Mouse (Mus musculus) spleen, adult 12 weeks (tissue): Measurements from ENCODE around the gene Fitm2.
A peak's percentile ranks its signal among the peaks of the same experiment; 100 is the strongest.

Source experiments
- DNase-seq: peaks from one replicate; pipeline ENCODE4 v3.0.0; 2022; ENCODE audit warnings: low spot score

The Fitm2 gene

DNA sequence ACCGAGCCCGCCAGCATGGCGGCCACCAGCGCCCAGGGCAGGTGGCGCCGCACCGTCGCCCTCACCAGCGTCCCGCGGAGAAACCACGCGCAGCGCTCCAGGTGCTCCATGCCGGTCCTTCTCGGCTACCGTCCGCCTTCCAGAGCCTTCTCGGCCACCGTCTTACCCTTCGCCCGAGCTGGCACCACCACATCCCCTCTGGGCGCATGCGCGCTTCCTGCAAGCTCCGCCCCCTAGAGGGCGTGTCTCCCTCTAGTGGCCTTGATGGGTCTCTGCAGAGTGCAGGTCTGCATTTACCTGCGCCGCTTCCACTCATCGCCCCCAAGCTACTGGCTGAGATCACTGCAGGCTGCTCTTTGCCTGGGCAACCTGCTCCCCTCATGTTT lies at the start of gene Fitm2:
Gene Fitm2, minus strand, starts transcription at position 164 of the 386 bp plus-strand sequence.
- DNase-seq, result peak; percentile 96

DNA sequence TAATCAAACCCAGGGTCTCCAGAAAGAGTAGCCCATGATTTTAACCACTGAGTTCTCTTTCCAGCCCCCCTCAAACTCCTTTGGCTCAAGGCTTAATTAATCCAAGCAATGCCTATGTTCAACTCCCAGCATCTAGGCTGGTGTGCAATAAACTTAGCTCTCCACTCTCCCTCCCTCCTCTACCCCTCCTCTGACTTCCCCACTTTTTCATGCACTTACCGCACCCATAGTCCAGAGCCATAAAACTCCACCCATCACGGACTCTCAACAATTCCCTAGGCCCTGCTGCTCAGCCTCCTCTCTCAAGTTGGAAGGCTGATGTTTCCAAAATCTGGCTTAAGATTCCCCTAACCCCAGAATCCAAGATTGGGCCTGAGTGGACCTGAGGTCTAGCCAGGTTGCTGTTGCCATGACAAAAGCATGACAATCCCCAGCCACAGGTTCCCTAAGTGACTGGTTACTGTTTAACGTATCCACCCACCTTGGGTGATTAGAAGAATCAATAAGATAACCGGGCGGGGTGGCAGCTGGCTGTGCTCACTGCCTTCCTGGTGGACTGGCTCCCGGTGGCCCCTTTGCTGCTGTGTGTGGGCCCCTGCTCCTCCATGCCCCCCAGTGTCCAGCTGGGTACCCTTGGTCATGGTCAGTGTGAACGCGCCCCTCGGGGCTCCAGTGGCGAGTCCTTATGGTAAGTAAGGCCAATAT lies 34.0 kb upstream of the Fitm2 start, which contains the start of gene Hnf4a:
Gene Hnf4a, plus strand, starts transcription at position 509 of the 705 bp plus-strand sequence.
- no peak for DNase-seq

DNA sequence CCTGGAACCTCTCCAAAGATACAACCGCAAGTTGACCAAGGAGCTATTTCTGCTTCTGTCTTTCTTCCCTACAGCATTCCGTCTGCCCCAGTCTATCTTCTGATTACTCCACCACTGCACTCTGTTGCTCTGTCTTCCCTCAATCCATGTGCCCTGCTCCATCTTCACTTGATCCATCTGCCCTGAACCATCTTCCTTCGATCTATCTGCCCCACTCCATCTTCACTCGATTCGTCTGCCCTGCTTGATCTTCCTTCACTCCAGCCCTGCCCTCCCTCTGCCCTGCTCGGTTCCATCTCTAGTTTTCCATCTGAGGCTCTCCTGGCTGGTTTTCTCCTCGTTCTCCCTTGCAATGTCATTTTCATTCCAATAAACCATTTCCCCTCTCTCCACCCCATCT lies 30.8 kb upstream of the Fitm2 start:
- no peak for DNase-seq

DNA sequence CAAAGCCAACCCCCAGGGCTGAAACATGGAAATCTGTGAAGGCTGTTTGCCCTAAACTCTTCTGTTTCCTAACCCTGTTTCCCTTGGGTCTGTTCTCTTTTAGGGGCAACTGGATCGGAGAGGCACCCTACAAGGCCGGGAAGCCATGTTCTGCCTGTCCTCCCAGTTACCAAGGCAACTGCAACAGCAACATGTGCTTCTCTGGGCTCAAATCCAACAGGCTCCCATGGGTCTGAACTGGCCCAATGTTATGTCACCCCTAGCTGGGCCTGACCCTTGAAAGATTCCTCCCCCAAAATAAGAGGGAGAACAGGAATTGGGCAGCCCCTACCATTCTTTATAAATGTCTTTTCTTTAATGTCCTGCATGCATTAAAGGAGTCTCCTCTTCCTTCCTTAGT lies 29.8 kb upstream of the Fitm2 start:
- no peak for DNase-seq

DNA sequence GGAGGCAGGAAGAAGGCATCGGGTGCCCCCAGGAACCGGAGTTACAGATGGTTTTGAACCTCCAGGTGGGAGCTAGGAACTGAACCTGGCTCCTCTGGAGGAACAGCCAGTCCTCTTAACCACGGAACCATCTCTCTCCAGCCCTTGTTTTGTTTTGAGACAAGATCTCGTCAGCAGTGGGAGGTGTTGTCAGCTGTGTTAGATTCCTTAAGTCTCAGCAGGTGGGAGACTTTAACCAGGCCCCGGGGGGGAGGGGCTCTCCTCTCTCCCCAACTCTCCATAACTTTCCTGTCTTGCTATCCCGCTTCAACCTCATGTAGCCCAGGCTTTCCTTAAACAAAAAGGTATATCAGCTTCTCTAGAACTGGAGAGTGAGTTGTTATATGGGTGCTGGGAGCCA lies 22.0 kb upstream of the Fitm2 start:
- no peak for DNase-seq

DNA sequence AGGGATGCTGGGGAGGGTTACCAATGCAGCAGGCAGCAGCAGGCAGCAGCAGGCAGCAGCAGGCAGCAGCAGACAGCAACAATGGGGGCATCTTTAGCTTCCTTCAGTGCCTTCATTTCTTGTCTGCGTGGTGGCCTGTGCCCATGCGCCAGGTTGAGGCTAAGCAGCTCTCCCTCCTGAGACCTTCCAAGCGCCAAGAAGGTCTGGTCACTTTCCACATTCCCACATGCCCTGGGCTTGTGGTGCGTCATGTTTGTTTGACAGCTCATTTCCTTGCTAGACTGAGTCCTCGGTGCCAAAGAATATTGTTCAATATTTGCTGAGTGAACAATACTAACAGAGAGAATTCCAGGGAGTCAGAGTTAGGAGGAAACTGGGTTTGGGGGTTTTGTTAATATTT lies 21.5 kb upstream of the Fitm2 start:
- no peak for DNase-seq

DNA sequence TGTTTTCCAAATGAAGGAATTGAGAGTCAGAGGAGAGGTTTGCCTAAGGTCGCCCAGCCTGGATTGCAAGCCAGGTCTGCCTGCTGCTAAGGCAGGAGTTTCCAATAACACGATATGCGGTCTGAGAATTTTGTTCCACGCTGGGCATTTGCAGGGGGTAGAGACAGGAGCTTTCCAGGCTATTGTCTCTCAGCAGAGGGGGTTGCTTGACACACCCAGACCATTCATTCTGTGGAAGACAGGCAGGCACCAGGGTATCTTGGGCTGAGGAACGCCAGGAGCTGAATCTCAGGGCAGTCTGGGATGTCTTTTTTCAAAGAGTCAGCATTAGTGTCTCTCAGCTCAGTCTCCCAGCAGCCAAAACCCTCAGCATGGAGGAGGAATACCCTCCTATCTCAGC lies 20.6 kb upstream of the Fitm2 start:
- DNase-seq, result no peak

DNA sequence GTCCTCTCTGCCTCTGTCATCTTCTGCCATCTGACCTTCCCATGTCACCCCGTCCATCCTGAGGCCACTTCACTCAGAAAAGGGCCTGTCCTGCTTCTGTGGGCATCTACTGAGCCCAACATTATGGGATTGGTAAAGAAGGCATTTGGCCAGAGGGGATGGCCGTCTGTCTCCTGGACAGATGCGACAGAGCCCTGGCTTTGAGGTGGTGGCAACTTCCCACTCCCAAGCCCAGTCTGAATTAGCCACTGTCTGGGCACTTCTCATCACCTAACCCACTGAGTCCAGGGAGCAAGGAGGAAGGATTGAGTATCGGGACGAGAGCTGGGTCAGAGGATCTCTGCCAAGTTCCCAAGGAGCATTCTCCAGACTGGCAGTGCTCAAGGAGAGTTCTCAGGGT lies 19.6 kb upstream of the Fitm2 start, which contains the start of gene R3hdml:
Gene R3hdml, plus strand, starts transcription at position 301 of the 400 bp plus-strand sequence.
- no peak for DNase-seq

DNA sequence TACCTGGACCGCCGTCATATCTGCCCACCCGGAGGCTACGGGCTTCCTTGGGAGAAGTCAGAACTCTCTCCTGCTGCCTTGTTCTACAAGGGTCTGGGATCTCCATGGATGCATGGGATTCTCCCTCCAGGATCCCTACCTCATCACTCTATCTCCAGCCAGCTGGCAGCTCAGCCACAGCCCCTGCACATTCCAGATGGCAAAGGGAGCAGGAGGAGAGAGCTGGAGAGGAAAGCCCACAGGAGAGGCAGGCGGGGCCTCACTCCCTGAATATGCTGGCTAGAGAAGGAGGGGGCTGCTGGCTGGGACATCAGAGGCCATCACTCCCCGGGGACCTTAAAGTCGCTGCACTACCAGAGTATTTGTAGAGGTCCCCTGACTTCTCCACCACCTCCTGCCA lies 18.9 kb upstream of the Fitm2 start:
- DNase-seq, result no peak

DNA sequence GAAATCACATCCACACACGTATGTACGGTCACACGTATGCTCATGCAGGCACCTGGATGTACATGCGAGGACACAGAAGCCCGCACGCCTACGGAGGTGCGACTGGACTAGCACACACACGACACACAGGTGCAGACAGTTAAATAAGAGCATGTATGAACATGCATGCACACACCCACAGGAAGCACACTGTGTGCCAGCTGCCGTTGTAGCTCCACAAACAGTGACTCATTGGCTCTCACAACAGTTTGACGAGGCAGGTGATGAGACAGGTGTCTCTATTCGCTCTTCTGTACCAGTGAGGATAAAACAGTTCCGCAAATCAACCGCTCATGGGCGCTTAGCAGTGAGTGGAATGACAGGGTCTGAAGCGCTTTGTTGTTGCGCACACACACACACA lies 18.2 kb upstream of the Fitm2 start:
- DNase-seq, result no peak

DNA sequence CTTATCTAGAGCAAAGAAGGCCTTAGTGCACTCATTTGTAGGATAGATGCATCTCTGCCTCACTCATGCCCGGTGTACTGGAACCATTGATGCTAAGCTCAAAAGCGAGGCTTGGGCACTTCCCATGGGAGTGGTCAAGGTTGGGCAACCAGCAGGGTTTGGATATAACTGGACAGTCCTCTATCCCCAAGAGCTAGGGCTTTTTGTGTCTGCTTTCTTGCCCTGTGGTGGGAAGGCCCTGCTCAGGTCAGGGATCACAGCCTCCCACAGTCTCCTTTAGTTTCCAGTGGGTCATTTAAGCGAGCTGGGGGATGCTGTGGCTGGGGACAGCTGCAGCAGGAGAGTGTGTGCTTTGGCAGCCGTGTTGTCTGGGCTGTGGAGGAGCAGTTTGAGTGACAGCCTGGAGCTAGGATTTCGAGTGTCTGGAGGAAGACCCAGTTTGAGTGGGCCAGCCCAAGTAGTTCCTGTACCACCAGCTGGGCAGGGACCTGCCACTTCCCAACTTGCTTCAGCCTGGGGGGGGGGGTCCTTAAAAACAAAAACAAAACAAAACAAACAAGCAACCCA lies 17.4 kb upstream of the Fitm2 start:
- DNase-seq, result no peak

DNA sequence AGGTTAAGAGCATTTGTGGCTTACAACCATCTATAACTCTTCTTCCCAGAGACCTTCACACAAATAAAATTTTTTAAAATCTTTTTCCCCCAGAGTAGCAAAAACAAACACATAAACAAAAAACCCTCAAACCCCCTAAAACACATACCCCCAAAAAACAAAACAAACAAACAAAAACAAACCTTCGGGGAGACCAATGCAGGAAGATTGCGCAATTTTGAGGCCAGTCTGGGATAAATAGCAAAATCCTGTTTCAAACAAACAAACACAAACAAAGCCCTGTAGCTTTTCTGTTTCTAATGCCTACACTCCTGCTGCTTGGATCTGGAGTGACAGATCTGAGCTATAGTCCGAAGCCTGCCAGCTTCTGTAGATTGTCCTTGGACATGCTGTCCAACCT lies 14.9 kb upstream of the Fitm2 start:
- DNase-seq, result no peak

DNA sequence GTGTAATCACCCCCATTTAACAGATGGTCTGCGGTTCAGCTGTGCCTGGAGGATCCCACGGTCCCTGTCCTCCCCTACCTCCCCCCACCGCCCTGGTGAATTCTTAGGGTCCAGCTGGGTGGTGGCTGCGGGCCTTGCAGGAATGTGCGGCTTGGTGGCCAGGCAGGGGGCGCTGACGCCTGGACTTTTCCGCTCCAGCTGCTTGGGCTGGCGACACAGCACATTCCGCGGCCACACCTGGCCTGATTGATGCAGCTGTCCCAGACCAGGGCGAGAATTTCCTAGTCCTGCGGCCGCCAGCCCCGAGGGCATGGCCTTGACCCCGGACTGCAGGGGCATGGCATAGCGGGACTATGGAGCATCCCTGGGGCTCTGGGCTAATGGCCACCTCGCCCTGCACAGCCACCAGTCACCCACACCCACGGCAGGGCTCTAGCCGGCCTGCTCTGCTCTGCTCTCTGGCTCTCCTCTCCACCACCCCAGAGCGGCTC lies 9.2 kb upstream of the Fitm2 start:
- no peak for DNase-seq

DNA sequence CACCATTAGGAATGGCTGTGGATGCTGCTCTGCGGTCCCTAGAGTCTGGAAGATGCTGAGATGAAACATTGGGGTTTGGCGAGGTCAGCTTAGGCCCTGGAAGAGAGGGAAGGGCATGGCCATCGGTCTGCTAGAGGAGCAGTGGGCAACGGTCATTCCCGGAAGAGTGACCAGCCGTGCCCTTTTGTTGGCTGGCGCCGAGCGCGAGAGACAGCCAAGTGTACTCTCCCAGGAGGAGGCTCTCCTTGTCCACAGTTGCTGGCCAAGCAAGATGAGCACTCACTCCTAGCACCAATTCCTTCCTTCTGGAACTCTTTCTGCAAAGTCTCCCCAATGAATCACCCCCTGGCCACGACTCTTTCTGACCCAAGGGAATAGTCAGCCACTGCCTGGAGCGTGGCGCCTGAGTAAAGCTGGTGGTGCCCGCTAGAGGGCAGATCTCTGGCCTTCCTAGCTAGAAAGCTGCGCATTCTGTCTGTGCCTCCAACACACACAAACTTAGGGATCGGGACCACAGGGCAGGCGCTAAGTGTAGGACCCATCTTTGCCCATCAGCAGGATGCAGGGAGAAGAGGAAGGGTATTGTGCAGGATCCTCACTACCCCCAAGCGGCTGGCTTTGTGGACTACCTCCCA lies 7.9 kb upstream of the Fitm2 start:
- no peak for DNase-seq

DNA sequence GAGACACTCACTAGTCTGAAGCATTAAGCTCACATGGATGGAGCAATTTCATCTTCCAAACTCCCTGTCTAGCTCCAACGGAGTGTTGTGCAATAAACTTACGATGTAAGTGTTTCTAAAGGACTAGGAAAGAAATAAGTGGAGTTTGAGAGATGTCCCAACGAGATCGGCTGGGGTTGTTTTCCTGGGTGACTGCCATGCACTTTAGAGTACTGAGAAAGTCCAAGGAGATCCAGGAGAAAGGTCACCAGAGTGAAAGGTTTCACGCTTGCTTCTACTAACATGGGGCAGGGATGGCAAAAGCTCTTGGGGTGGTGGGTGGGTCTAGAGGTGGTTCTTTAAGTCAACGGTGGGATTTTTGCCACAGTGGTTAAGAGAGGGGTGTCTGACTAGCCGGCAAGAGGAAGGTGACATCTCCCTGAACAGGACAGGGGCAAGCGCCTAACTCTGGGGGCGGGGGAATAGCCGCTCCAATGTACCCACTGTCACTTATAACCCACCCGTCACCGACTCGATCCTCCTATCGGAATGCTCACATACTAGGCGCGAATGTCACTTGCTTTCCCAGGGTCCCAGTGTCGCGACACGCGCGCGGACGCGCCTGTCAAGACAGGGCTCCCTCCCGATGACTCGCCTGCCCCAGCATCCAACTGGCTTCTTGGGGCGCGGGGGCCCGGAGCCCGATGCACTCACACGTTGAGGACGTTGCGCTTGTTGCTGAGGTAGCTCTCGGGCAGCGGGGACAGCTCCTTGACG lies 541 bp downstream of the Fitm2 start:
- DNase-seq, result peak; percentile 10

DNA sequence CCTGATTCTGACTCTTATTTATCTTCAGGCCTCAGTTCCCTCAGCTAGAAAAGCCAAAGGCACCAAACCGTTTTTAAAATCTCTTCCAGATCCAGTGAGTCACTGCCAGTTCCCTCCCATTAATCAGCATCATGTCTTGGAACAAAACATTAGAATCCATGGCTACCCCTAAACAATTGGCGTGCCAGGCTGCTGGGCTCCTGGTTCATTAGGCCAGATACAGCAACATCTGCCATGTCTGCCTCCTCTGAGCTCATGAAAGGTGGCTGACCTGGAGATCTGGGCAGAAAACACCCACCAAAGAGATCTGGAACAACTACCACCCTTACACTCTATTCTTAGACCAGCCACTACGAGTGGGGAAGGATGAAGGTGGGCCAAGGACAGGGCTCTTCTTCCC lies 1.3 kb downstream of the Fitm2 start:
- DNase-seq, result no peak

DNA sequence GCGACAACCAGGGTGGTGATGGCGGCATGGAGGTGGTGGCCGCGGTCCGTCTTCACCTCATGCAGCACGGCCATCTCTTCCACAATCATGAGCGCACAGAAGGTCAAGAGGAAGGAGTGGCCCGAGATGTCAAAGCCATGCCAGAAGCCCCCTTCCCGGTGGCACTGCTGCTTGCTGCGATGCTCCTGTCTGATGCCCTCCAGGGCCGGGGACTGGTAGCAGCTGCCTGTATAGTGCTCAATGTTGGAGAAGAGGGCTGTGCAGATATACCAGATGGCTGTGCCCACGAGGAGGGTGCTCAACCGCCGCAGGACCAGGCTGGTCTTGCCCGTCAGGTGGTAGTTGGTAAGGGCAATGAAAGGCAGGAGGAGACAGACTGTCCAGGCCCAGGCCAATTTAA lies 2.7 kb downstream of the Fitm2 start:
- no peak for DNase-seq

DNA sequence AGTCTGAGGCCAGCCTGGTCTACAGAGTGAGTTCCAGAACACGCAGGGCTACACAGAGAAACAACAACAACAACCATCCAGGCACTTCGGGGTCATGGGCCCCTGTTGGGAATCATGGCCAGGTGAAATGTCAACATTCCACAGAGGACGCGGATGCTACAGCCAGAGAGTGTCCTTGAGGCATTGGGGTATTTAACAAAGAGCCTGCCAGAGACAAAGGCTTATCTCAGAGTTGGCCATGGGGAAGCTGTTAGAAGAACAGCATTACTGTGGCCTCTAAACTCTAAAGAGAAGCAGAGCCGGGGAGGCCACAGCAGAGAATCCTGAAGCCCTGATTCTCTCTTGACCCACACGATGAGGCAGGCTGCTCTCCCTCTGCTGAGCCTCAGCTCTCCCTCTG lies 3.6 kb downstream of the Fitm2 start:
- DNase-seq, result no peak

DNA sequence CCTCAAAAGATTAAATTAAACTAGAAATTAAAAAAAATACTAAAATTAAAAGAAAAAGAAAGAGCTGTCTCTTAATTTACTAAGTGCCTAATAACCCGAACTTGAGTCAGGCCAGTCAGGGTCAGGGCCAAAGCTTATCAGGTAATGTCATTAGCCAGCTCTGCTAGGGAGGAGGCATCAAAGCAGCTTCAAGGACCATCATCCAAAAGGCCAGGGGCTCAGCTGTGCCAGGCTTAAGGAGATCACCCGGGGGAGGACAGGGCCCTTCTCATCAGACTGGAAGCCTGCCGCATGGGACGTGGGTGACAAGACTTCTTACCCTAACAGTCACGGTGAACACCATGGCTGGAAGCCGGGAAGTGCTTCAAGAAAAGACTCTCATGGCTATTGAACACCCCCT lies 4.8 kb downstream of the Fitm2 start:
- no peak for DNase-seq

DNA sequence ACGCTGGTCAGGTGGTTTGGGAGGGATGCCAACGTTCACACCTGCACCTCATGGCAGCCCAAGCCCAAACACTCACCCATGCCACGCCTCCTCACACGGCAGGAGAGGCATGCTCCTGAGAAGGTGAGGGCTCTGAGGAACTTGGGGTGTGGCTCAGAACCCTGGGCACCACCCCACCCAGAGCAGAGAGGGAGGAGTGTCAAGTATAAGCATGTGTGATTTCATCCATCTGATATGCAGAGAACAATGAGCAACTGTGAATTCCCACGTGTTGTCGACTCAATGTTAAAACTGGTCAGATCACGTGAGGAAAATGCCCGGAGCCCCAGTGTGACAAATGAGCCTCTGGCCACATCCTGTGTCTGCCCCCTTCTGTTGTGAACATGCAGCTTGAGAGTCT lies 5.7 kb downstream of the Fitm2 start:
- DNase-seq, result no peak

DNA sequence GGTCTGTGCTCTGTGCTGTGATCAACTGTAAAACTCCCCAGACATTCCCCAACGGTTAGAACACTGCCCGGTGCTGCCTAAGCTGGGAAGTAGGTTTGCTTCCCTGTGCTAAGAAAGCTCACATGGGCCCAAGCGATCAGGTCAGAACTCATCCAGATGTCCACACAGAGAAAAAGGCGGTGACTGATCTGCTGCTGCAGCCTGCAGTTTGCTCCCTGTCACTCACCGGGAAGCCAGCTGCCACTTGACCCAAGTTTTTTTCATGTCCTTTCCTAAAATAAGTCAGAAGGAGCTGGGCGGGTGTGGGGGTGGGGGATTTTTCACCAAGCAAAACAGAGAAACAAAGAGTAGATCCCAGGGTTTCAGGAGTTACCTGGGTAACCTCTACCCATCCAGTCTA lies 7.9 kb downstream of the Fitm2 start:
- DNase-seq, result no peak

DNA sequence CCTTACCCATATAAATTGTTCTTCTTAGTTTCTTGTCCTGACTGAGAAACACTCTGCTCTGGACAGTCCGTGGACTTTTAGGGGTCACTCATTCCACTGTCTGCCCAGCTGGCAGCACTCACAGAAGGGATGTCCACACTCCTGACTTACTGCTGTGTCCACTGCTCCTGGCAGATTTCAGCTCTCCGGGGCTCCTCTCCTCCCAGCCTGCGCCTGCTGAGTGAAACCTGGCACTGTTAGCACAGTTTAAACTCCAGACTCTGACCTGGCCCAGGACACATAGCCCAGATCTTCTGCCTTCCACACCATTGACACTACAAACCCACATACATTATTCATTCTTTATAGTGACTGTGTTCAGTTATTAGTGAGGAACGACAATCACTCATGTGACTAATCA lies 8.4 kb downstream of the Fitm2 start:
- no peak for DNase-seq
